Mouse (Mus musculus) mesoderm, embryonic 11.5 days (tissue): ENCODE results near the gene Plxna4.

Source experiments
- DNase-seq: peaks from one replicate; pipeline ENCODE4 v3.0.0-alpha.2; 2012; ENCODE audit warnings: low read depth, low spot score

Plxna4 gene

DNA sequence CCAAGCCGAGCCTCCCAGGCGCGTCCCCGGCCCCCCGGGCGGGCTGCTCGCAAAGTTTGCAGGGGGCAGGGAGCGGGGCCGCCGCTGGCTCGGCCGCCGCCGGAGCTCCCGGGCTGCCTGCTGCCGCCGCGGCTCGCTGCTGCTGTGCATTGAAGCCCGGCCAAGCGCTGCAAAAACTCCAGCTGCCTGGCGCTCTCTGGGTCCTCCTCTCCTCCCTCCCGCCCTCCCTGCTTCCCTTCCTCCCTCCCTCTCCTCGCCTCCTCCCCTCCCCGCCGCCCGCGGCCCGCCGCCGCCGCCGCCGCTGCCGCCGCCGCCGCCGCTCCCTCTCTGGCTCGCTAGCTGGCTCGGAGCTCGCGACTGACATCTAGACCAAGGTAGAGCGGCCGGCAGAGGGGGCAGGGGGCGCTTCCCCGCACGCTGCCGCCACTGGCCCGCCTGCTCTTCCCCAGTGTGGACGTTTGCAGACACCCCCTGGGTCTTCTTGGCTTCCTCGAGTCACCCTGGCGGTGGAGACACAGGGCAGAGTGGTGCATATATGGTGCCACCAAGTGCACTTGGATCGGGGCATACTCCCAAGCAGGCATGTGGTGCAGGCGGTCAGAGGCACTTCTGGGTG is at the start of gene Plxna4:
Gene Plxna4, minus strand, starts transcription at position 137 of the 616 bp plus-strand sequence.
- peak; percentile 75 for DNase-seq

DNA sequence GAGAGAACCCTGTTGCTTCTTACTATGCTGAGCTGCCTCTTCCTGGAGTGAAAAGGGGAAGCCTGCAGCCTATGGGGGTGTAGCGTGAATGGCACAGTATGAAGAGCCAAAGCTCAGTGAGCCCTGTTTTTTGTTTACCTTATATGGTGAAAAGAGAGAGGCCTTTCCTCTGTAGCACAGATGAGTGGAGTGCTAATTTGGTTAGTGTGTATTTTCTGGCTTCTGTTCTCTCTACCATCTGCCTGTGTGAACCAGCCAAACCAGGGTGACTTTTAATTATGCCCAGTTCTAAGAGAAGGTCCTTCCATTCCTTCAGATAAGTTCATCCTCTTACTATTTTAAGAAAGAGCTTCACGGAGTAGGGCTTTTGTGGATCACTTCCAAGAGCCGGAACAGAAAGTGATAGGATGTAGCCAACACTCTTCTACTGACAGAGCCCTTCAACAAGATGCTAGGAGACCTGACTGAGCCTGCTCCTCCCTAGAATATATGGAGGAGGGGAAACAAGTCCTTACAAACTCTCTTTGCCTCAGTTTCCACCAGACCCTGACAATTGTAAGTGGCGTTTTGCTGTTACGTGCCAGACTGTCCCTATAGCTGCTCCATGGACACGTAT is 49.7 kb upstream of the Plxna4 start:
- DNase-seq, result no peak

DNA sequence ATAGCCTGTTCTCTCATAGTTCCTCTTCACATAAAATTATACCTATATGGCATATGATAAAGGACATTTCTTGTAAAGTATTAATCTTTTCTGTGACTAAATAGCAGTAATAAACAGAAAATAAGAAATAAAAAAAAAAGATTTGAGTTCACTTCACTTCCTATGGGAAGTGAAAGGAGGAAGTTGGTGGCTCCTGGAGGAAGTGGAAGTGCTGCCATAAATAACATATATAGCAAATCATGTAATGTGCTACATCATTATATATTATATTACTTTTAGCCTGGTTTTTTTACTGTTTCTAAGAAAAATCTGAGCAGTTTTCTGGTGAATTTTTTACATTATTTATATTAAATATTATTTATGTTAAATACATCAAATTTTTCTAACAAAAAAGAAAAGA is 22.7 kb upstream of the Plxna4 start:
- DNase-seq, result no peak

DNA sequence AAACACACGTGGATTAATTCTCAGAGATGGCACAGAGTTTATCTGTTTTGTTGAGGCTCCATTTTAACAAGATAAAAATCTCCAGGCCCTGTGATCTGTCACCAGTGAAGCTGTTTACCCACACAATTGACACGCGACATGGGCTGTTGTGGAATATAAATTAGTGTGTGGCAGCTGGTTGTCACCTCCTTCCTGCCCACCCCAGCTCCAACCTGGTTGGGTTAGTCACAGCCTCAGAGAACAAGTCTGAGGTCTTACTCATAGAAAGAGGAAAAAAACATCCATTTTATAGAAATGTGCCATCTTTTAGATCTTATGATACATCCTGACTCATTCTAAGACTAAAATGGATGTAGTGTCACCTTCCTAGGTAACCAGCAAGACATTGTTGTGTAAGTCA is 18.8 kb upstream of the Plxna4 start:
- no peak for DNase-seq

DNA sequence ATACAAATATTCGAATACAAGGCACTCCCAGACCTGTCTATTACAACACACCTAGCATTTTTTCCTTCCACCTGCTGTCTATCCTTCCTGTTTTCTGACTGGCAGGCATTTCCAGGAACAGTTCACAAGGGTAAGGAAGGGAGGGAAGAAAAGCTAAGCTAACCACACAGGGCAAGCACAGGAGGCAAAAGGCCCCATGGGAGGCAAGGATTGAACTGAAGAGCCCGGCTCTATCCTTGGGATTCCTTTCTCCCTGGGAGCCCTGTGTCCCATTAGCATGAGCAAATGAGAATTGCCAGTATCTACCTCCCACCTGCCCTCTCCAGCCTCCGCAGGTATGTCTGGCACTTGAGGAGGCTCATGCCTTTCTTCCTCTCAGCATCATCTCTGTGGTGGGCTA is 17.6 kb upstream of the Plxna4 start:
- no peak for DNase-seq

DNA sequence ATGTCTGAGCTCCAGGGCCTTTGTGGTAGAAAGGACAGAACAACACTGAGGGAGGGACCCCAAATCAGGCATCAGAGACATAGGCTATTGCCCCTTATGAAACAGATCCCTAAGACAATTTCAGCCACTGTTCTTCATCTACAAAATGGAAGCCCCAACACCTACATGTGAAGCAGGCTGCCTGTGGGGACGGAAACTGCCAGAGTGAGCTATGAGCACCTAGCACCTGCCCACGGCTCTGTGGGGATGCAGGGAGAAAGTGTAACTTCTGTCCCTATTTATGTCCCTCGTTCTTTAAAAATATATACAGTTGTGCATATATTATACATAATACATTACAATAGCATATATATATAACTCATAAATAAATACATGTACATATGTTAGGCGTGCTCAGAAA is 16.9 kb upstream of the Plxna4 start:
- no peak for DNase-seq

DNA sequence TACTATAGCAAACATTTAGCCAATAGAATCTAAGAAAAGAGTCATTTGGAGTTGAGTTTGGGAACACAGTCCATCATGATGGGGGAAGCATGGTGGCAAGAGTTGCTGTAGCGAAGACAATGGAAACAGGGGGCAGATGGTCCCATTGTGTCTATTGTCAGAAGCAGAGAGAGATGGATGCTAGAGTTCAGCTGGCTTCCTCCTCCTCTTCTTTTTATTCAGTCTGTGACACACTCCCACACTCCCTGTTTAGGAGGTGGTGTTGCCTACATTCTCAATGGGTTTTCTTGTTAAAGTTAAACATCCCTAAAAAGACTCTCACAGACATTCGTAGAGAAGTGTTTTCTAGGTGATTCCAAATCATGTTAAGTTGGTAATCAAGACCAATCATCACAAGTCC is 14.1 kb upstream of the Plxna4 start:
- no peak for DNase-seq

DNA sequence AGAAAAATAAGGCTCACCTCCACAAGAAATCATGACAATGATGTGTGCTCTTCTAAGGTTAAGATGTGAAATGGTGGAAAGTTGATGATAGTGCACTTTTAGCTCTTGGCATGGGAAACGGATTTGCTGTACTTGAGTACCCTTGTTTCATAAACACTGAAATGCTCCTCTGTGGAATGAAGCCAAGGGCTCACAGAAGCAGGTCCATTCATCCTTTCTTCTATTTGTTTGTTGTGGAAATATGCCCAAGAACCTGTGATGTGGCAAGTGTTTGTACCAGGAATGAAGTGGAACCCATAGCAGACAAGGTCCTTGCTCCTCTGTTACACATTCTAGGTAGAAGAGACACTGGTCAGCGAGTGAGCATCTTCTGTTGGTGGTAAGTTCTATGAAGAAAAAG is 13.3 kb upstream of the Plxna4 start:
- DNase-seq, result no peak

DNA sequence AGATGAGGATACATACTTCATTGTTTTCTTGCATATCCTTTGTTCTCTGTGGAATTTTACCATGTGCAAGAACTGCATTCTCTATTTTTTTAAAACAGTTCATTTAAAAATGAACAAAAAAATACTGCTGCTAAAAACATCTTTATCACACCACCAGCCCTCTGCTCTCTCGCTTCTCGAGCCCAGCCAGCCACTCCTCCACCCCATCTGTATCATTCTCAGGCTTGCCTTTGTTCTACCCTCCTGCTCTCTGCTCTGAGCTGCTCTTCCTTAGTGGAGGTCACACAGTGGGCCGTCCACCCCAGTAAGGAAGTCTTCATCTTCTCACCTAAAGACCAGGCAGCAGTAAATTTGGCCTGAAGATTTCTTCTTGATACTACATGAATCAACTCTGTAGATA is 7.6 kb upstream of the Plxna4 start:
- no peak for DNase-seq

DNA sequence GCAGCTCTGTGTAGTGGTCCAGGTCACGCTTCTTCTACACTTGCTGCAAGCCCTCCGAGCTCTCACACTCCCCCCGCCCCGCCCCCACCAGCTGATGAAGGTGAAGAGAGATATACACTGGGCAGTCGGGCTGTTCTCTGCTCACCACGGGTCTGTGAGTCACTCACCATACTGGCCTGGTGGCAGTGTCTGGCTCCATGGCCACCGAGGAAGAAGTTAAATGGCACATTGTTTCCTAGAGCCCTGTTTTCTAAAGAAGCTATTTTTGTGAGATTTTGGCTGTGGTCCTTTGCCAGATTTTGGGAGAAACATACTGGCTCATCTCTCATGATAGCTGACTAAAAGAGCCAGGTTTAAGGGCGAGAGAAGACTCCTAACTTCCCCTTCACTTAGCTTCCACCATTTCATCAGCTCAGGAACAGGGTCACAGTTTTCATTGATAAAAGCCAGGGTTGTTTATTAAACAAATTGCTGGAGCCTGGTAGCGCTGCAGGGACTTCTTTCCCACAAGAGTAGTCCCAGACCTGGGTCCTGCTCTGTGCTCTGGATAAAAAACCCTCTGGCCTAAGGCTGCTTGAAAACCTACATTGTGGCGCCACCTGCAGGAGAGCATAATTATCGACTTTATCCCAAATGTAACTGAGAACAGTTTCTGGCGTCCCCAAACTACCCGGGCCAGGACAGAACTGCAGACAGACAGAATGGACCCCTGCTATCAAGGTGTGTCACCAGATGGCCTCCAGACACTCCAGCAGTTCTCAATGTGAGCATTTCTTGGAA is 3.2 kb upstream of the Plxna4 start:
- DNase-seq, result peak; percentile 82

DNA sequence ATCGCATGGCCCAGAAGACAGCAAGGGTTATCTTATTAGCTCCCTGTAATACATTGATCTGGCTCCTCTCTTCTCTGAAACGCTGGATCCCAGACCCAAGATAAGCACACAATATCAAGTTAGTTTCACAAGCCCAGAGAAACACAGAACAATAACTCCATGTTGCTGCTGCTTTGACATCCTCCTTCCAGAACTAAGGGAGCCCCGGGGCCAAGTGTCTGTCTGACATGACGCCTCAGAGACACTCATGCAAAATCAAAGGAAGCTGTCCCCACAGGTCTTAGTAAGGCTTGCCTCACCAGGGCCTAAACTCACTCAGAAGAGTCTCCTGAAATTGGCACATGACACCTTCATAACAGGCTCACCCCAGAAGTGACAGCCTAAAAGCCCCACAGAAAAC is 1.6 kb upstream of the Plxna4 start:
- DNase-seq, result no peak

DNA sequence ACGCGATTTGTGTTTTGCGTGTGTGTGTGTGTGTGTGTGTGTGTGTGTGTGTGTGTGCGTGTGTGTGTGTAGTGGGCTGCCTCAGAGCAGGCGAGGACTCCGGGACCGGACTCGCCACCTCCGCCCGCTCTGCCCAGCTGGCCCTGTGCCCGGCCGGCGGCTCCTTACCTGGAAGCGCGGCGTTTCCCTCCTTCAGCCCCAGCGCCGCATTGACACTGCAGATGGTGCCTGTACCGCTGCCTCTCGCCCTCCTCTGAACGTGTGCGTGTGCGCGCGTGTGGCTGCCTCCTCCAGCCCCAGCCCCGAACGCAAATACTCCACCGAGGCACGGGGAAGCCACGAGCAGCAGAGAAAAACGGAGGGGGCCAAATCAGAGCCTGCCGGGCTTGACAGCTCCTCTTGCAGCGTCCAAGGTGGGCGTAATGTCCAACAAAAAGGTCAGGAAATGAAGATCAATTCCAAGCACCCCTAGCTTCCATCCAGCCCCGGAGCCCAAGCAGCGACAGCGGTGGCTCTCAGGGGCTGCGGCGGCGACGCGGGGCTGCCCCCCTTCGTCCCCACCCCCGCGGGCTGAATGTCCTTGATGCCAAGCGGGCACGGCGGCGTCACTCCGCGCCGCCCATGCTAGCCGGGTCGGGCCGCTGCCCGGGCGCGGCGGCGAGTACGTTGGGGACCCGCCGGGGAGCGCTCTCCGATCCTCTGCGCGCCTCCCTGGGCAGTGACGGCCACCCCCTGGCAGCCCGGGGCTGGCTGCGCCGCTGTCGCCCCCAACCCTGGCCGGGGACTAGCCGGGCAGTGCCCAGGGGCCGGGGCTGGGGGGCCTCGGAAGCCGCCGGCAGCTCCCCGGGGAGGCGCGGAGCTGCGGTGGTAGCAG is 619 bp downstream of the Plxna4 start:
- DNase-seq, result peak; percentile 22

DNA sequence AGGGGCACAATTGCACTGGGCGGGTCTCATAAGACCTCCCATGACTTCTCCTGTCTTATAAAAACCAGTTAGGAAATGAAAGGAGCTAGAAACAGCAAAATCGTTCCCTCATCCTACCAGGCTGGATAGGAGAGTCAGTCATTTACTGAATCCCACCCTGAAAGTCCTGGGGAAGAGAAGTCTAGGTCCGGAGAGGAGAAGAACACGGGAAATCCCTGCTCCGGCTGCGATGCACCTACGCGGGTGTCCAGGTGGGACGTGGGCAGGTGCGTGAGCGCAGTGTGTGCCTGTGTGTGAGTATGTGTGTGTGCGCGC is 1.2 kb downstream of the Plxna4 start:
- no peak for DNase-seq

DNA sequence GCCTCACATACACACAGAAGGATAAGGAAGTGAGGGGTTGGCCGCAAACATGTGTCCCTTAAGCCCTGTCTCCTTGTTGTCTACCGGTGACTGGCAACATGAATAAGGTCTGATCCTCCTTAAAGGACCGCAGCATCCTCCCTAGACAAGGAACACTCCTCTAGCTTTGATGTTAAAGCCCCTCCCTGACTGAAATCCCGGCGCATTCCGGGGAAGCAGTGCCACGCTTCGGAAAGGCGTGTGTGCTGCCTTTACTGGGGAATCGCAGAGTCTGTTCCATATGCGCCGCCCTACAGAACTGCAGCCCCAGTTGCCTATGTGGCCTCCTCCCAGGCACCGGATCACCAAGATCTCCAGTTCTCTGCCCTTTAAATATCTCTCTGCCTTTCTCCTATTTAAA is 1.6 kb downstream of the Plxna4 start:
- DNase-seq, result peak; percentile 35

DNA sequence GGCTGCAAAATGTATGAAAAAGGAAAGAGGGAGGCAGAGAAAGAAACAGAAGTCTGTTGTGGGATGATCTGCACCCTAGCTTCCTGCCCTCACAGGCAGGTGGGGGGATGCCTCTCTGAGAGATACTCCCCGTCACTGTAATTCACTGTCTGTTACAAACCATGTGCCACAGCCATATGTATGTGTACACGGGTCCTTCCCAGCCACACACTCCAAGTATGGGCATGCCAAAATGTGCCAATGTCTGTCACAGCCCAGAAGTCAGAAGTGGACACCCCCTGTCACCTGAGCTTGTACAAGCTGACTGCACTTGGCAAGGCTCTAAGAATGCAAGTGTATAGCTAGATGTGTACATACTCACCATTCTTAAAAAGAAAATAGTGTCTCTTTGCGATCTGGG is 2.8 kb downstream of the Plxna4 start:
- no peak for DNase-seq

DNA sequence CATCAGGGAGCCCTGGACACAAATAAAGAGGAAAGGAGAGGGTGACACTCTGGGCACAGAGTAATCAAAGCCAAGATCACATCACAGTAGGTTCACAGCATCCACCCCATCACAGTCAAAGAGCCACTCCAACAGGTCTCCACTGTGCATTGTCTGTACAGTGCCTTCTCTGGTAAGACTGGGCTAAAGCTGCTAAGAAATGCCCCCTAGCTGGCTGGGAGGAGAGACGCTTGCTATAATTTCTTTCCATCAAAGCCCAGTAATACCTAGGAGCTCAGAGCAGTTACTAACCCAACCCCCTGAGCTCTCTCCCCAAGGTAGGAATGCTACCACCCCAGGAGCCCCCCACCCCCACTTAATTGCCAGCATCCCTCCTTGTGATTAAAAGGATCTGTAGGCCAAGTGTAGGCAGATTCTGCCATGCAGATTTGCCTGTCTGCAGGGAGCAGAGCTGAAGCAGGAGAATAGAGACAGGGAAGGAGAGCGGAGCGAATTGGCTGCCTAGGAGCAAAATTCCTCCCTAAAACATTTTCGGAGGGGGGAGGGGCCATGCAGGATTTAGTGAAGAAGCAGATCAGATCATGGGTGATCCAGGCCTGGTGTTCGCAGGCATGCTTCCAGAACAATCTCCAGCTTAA is 3.6 kb downstream of the Plxna4 start:
- DNase-seq, result peak; percentile 33

DNA sequence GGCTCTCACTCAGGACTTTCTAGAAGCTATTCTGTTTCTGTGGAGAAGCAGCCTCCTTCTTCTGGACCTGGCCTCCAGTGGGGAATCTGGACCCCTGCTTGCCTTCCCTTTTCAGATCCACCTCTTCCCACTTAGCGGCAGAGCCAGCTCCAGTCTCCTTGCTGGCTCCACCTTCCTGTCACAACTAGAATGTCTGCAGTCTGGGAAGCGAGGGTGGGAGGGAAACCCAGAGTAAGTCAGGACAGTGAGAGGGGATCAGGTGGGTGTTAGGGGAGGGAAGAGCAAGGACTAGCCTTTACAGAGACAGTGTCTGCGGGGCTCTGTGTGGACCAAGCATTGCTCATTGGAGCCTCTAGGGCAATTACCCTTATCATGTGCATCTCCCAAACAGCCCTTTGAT is 4.4 kb downstream of the Plxna4 start:
- DNase-seq, result peak; percentile 44

DNA sequence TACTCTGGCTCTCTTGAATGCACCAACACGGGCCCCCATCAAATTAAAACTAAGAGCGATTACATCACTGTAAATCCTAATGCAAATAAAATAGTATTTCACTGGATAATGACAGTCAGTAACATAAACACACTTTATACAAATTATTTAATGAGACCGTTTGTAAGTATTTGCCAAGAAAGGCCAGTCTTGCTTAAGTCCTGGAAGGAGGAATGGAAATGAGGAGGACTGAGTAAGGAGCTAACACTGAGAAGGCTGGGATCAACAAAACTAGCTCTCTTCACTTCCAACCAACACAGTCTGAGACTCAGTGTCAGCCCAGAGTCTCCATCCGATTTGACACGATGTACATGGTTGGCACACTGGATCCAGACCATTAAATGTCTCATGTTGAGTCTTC is 16.5 kb downstream of the Plxna4 start:
- no peak for DNase-seq

DNA sequence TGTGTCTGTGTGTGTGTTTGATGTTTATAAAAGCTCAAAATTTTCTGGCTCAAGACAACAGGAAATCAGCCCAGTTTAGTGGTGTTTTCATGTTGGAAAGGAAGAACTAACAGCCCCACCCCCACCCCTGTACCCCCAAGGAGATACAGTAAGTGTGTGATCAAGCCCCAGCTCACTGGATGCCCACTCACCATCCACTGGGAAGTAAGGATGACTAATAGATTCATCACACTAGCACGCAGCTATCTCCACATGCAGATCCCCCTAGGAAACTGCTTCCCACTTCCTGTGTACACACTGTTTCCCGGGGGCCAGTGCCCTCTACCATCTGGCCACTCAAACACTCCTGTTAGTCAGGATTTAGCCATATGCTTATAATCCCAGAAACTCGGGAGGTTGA is 17.5 kb downstream of the Plxna4 start:
- no peak for DNase-seq

DNA sequence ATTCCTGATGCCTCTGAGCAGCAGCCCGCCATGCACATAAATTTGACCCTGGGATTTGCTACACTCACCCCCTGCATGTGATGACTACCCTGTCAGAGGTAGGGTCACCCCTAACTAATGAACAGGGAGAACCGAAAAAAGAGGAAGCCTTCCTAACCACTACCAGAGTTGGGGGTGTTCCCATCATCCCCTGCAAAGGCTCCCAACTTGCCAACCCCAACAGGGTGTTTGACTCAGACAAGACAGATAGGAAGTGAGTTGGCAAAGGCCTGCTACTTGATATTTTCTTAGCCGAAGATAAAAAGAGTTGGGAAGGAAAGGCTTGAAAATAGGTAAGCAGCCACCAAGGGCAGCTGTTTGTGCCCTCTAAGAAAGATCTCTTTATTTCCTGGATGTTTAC is 18.1 kb downstream of the Plxna4 start:
- no peak for DNase-seq

DNA sequence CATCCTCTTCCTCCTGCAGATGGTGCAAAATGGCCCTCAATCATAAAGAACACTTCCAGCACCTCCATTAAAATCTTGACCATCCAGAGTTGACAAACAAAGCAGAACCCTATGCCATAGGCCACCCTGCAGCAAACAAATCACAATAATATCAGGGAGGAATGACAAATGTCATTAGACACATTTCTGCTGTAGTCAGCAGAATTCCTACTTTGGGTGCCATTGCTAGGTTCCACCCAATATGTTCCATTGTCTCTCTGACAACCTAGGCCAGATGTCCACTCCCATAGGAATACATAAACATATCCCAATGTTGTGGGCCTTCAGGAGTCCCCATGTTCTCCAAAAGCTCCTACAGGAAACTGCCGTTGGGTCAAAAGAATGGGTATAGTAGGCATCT is 41.1 kb downstream of the Plxna4 start:
- DNase-seq, result no peak

DNA sequence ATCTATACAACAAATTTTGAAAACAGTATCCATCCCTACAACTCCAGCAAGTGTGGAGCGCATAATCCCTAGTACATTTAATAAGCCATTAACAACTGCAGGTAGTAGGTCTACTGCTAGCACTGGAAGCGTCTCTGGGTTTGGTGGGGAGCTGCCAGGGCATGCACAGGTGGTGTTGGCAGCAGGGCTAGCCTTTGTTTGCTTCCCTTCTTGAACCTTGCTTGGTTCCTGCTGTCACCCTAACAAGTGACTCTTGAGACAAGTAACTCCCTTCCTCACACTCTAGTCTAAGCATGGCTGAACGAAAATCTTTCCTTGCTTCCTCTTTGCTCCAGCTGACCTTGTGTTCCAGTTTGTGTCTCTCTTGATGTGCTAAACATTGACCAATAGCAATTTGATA is 44.0 kb downstream of the Plxna4 start:
- no peak for DNase-seq
